Mouse (Mus musculus): Measurements from ENCODE around the gene Coq5.

- TF ChIP-seq EP300 (IDR thresholded peaks at IDR 0.05) (no peak), CTCF (IDR thresholded peaks at IDR 0.05) (no peak)
Measured at GRCm38 (mm10) chr5:115267469-115268045, 11.9 kb upstream of the Coq5 start.

Data from lung, postnatal 0 days (tissue).